Mouse (Mus musculus) heart, embryonic 16.5 days (tissue): ENCODE measurements at regions not wholly inside any gene's neighbourhood (a gene's known extent, or its start where the extent isn't known, plus 50 kb on each side); places are given as distances from the start of the nearest gene placed in this dataset.
A peak's percentile ranks its signal among the peaks of the same experiment; 100 is the strongest.

Experiments
- ATAC-seq: fragments of 200-750 bp; cut with Nextera tagmentation; replicated peaks from 2 replicates; pipeline ENCODE4 v1.8.0; 2017; ENCODE audit warnings: moderate number of reproducible peaks; ENCODE audit not compliant: insufficient read depth, low FRiP score; ENCODE audit errors: extremely low read depth
- H3K27ac ChIP-seq: fragments of 300-500 bp; sonication (generic); 2 replicates; pipeline ENCODE4 v1.5.1; 2014; ENCODE audit warnings: mild to moderate bottlenecking, low read length, control low read depth, moderate library complexity
- H3K27me3 ChIP-seq: fragments of 300-500 bp; sonication (generic); 2 replicates; pipeline ENCODE4 v1.6.1; 2014; ENCODE audit warnings: low read length, mixed read lengths; ENCODE audit not compliant: control insufficient read depth, insufficient read depth
- H3K36me3 ChIP-seq: fragments of 300-500 bp; sonication (generic); 2 replicates; pipeline ENCODE4 v1.6.1; 2014; ENCODE audit not compliant: control insufficient read depth, insufficient read depth
- H3K4me1 ChIP-seq: fragments of 300-500 bp; sonication (generic); 2 replicates; pipeline ENCODE4 v1.6.1; 2014; ENCODE audit warnings: low read length, mixed read lengths; ENCODE audit not compliant: control insufficient read depth, insufficient read depth
- H3K4me2 ChIP-seq: fragments of 300-500 bp; sonication (generic); 2 replicates; pipeline ENCODE4 v1.6.1; 2014; ENCODE audit warnings: low read depth, mild to moderate bottlenecking, control low read depth, low read length
- H3K4me3 ChIP-seq: fragments of 300-500 bp; sonication (generic); 2 replicates; pipeline ENCODE4 v1.5.1; 2014; ENCODE audit warnings: mild to moderate bottlenecking, control low read depth, low read length
- H3K9ac ChIP-seq: fragments of 300-500 bp; sonication (generic); 2 replicates; pipeline ENCODE4 v1.6.1; 2014; ENCODE audit warnings: low read length, control low read depth
- H3K9me3 ChIP-seq: fragments of 300-500 bp; sonication (generic); replicated peaks from 2 replicates; pipeline ENCODE4 v1.6.1; 2016; ENCODE audit warnings: low read length; ENCODE audit not compliant: control insufficient read depth
- WGBS: fragments of 180-500 bp; shearing (Covaris S2); extraction: QIAGEN DNeasy Blood & Tissue Kit; methylation state at CpG from one replicate; pipeline ENCODE4 v1.1.7; 2014; 5-methylcytosine and 5-hydroxymethylcytosine counted together

DNA sequence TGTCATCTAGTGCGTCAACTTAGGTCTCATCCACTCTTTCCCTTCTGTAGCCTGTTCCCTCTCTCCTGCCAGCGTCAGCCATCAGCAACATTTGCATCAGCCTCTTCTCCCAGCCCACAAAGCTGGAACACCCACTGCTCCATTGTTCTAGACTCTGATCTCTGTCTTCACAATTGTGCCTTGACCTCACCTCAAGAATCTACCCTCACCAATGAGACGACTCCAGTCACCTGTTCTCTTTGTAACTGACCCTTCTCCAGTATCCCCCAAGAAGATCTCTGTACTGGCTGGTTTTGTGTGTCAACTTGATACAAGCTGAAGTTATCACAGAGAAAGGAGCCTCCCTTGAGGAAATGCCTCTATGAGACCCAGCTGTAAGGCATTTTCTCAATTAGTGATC is 205.7 kb upstream of the Klf3 start:
- Histone ChIP-seq H3K27ac (no peak overlapping the region), H3K9me3 (no peaks in the 10 kb centered on the region), H3K27me3 (no peaks in the 10 kb centered on the region), H3K36me3 (no peaks in the 10 kb centered on the region), H3K4me2 (no peak overlapping the region), H3K4me1 (peaks cover 16% of the 10 kb centered on the region), H3K9ac (no peak overlapping the region), H3K4me3 (no peak overlapping the region)
- 90% methylated on average over 3 of the region's 3 CpGs for WGBS
- no peak for ATAC-seq

GRCm38 (mm10) chr5:64598606-64599005 is 204.6 kb upstream of the Klf3 start:
- H3K4me3 ChIP-seq: no peak overlapping the region
- peaks cover 16% of the 10 kb centered on the region for H3K4me1 ChIP-seq
- no peaks in the 10 kb centered on the region for H3K27me3 ChIP-seq
- H3K36me3 ChIP-seq: no peaks in the 10 kb centered on the region
- no peak overlapping the region for H3K9ac ChIP-seq
- no peak for ATAC-seq
- H3K9me3 ChIP-seq: no peaks in the 10 kb centered on the region
- WGBS: 31% methylated on average over 3 of the region's 3 CpGs
- no peak overlapping the region for H3K4me2 ChIP-seq
- no peak overlapping the region for H3K27ac ChIP-seq

GRCm38 (mm10) chr5:64599015-64599414 is 204.2 kb upstream of the Klf3 start:
- Histone ChIP-seq H3K4me2 (no peak overlapping the region), H3K27ac (no peak overlapping the region), H3K27me3 (no peaks in the 10 kb centered on the region), H3K4me1 (peaks cover 15% of the 10 kb centered on the region), H3K9me3 (no peaks in the 10 kb centered on the region), H3K9ac (no peak overlapping the region), H3K36me3 (no peaks in the 10 kb centered on the region), H3K4me3 (no peak overlapping the region)
- WGBS: 60% methylated on average over 3 of the region's 3 CpGs
- ATAC-seq: no peak

DNA sequence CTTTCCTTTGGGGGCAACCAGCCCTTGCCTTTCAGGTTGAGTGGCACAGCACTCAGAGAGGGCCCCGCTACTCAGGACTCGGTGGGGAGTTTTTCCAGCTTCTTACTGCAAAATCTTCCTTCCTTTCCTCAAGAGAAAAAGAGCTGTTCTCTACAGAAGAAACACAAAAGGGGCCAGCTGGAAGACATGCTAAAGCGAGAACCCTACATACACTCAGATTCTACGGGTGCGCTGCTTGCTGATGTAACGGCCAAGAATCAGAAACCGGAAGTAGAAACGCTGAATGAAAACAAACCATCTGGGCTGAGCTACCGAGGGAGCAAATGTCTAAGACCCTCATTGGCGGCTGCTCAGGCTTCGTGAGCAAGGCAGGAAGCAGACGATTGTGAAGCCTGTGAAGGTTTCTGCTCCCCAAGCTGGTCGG is 203.3 kb upstream of the Klf3 start:
- 14% methylated on average over 13 of the region's 13 CpGs for WGBS
- Histone ChIP-seq H3K4me3 (peak overlapping the region; percentile 44), H3K27ac (peak overlapping the region; percentile 63), H3K4me2 (peak overlapping the region; percentile 68), H3K9me3 (no peaks in the 10 kb centered on the region), H3K9ac (peak overlapping the region; percentile 6), H3K27me3 (no peaks in the 10 kb centered on the region), H3K4me1 (peaks cover 14% of the 10 kb centered on the region), H3K36me3 (no peaks in the 10 kb centered on the region)
- peak; percentile 64 for ATAC-seq

DNA sequence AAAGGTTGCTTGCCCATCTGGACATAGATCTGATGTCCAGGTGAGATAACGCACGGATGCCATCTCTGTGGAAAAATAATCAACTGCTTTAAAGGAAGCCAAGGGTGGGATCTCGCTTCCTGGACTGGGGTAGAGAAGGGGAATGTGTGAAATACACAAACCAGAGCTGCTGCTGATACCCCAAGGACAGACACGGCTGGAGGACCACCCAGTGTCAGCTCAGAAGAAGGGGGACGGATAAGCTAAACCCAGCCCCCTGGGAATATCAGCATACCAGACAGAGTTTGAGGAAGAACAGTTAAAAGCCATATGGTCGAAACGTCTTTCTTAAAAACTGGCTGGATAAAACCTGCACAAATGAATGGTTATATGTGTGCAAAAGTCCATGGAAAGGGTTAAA is 202.8 kb upstream of the Klf3 start:
- H3K9me3 ChIP-seq: no peaks in the 10 kb centered on the region
- WGBS: 17% methylated on average over 7 of the region's 7 CpGs
- H3K36me3 ChIP-seq: no peaks in the 10 kb centered on the region
- peak overlapping the region; percentile 68 for H3K4me2 ChIP-seq
- H3K4me1 ChIP-seq: peaks cover 14% of the 10 kb centered on the region
- peak overlapping the region; percentile 44 for H3K4me3 ChIP-seq
- no peaks in the 10 kb centered on the region for H3K27me3 ChIP-seq
- ATAC-seq: peak; percentile 33; the same call in 1 of the 2 replicates
- H3K9ac ChIP-seq: peak overlapping the region; percentile 6
- peak overlapping the region; percentile 63 for H3K27ac ChIP-seq

DNA sequence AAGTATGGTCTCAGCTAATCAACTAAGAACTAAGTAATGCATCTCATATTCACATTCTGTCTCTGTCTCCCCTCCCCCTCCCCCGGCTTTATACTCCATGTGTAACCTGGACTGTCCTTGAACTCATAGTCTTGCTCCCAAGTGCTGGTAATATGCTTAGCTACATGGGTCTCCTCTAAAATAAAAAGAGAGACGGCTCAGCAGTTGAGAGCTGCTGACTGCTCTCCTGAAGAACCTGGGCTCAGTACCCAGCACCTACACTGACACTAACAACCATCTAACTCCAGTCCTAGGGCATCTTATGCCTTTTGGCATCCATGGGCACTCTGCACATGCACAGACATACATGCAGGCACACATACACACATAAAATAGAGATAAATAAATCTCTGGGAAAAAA is 202.4 kb upstream of the Klf3 start:
- no peak overlapping the region for H3K4me3 ChIP-seq
- no peak overlapping the region for H3K4me2 ChIP-seq
- no peaks in the 10 kb centered on the region for H3K36me3 ChIP-seq
- ATAC-seq: 0 out of 2 replicates have a peak, but pooled peaks have one; percentile 21
- no peak overlapping the region for H3K27ac ChIP-seq
- WGBS: 34% methylated on average over 2 of the region's 2 CpGs
- no peaks in the 10 kb centered on the region for H3K9me3 ChIP-seq
- H3K9ac ChIP-seq: no peak overlapping the region
- no peaks in the 10 kb centered on the region for H3K27me3 ChIP-seq
- peaks cover 14% of the 10 kb centered on the region for H3K4me1 ChIP-seq

GRCm38 (mm10) chr5:64601285-64601684 is 201.9 kb upstream of the Klf3 start:
- Histone ChIP-seq H3K4me3 (no peak overlapping the region), H3K4me2 (no peak overlapping the region), H3K27ac (no peak overlapping the region), H3K4me1 (peaks cover 14% of the 10 kb centered on the region), H3K36me3 (no peaks in the 10 kb centered on the region), H3K27me3 (no peaks in the 10 kb centered on the region), H3K9me3 (no peaks in the 10 kb centered on the region), H3K9ac (no peak overlapping the region)
- ATAC-seq: no peak
- 33% methylated on average over 8 of the region's 8 CpGs for WGBS

- H3K9ac ChIP-seq: no peak overlapping the region
Measured at GRCm38 (mm10) chr5:64601832-64602231, 201.4 kb upstream of the Klf3 start.

GRCm38 (mm10) chr5:64602356-64602936 is 200.7 kb upstream of the Klf3 start:
- 80% methylated on average over 8 of the region's 8 CpGs for WGBS
- Histone ChIP-seq H3K9me3 (no peaks in the 10 kb centered on the region), H3K4me1 (peaks cover 14% of the 10 kb centered on the region), H3K27ac (no peak overlapping the region), H3K36me3 (no peaks in the 10 kb centered on the region), H3K27me3 (no peaks in the 10 kb centered on the region), H3K4me3 (no peak overlapping the region), H3K9ac (no peak overlapping the region), H3K4me2 (no peak overlapping the region)
- ATAC-seq: no peak

More at GRCm38 (mm10) chr5:64601832-64602231, 201.4 kb upstream of the Klf3 start:
- Histone ChIP-seq H3K4me3 (no peak overlapping the region), H3K27me3 (no peaks in the 10 kb centered on the region), H3K4me2 (no peak overlapping the region), H3K9me3 (no peaks in the 10 kb centered on the region), H3K4me1 (peaks cover 14% of the 10 kb centered on the region), H3K27ac (no peak overlapping the region), H3K36me3 (no peaks in the 10 kb centered on the region)
- WGBS: 67% methylated on average over 5 of the region's 5 CpGs
- ATAC-seq: no peak
